Mouse (Mus musculus): ENCODE data around the gene Kazald1.
A peak's percentile ranks its signal among the peaks of the same experiment; 100 is the strongest.

The Kazald1 gene

DNA sequence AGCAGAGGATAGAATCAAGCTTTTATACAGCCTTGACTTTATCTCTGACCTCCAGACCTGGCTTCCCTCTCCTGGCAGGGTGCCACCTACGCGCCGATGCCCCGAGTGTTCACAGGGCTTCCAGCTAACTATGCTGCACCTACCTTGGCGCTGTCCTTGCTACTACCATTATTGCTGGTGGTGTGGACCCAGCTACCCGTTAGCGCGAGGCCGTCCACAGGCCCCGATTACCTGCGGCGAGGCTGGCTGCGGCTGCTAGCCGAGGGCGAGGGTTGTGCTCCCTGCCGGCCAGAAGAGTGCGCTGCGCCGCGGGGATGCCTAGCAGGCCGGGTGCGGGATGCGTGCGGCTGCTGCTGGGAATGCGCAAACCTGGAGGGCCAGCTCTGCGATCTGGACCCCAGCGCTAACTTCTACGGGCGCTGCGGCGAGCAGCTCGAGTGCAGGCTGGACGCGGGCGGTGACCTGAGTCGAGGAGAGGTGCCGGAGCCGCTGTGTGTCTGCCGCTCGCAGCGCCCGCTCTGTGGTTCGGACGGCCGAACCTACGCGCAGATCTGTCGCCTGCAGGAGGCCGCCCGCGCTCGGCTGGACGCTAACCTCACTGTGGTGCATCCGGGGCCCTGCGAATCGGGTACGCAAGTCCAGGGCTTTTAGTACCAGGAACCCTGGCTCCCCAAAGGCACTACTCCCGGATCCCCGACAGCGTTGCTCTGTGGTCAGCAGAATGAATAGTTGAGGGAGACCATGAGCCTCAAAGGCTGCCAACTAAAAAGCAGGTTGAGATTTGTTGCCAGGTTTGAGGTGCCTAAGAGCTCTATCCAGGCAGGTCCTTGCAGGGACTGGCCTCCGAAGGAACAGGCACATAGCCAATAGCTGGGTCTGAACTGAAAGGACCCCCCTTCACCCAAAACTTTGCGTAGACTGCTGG is 1.8 kb downstream of the Kazald1 start:
- DNase-seq (ENCODE audit: low spot score in 2 of 2): no peak

DNA sequence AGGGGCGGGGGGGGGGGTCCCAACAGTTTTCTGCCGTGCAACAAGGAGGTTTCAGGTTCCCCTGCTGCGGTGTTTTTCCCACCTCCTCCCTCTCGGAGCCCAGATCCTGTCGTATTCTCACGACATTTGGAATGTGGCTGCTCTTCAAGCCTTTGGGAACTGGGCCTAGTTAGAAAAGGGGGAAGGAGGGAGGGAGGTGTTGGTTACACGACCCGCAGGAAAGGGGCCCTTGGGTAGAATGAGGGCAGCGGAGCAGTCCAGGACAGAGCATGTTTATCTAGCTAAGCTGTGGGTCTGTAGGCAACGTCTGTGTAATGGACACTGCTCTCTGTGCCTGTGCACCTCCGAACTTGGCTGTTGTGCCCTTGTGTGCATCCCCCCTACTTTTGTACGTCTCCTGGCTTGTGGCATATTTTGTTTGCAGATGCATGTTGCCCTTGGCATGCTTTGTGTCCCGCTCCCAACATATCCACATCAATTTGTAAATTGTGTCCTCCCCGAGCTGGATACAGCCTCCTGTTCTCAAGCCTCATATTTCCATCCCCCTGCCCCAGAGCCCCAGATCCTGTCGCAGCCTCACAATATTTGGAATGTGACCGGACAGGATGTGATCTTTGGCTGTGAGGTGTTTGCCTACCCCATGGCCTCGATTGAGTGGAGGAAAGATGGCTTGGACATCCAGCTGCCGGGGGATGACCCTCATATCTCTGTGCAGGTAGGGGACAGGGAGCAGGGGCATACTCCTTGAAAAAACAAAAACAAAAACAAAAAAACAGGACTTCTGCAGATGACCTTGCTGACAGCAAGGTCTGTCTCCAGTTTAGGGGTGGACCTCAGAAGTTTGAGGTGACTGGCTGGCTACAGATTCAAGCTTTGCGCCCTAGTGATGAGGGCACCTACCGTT is 3.0 kb downstream of the Kazald1 start:
- DNase-seq (ENCODE audit: low spot score in 2 of 2): no peak

DNA sequence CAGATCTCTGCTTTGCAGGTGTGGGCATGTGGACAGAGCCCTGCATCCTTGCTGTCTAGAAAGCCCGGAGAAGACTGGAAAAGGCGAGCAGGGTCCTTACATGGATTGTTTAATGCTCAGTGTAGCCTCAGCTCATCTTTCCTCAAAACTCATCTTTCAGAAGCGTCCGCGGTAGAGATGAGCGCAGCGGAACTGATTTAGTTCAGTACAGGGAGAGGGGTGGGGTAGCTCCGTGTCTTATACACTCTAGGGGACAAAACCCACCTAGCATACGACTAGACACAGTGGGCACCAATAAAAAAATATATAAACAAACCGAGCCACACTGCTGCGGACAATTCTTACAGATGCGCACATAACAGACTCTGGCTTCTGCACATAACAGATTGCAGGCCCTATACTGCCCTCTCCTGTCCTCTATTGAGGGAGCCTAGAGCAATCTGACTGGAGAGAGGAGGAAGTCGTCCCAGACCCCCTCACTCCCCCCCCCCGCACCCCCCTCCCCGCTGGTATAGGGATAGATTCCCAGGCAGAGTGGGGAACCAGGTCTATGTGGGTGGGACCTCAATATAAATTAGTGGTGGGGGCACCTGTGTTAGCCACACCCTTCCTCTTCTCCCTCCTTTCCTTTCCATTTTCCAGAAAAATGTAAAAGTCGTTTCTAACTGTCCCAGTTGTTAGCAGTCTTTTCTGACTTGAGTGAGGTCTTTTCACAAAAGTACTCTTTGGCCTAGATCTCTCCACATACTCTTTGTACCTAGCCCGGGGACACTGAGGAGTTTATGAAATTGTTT is 4.1 kb downstream of the Kazald1 start:
- DNase-seq (ENCODE audit: low spot score in 2 of 2): no peak

DNA sequence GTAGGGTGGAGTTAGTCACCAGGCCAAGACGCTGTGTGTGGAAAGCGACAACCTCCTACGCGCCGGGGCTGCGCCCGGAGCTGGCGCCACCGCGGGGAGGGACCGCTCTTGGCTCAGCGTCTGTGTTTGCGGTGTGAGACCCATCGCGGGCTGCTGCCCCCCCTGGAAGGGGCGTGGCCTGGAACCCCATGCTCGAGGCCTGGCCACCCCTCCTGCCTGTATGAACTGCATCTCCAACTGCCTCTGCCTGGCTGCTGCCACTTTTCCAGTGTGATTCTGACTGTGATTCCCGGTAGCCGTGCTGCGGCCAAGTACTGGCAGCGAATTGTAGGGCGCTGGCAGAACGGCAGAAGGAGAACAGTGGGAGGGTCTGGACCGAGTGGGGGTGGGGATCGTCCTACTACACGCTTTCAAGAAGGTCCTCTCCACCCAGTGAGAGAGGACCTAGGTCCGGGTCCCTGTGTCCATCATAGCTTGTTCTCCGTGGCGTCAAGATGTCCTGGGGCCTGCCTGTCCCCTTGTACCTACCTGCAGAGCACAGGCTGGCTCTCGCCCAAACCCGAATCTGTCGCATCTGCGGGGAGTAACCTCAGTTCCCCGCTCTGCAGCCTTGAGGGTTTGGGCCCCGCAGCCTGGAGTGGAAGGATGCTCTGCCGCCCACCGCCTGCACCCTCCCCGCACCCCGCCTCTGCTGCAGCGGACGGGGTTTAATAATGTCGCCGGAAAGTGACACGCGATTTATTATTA is 4.9 kb downstream of the Kazald1 start:
- DNase-seq (ENCODE audit: low spot score in 2 of 2): no peak

DNA sequence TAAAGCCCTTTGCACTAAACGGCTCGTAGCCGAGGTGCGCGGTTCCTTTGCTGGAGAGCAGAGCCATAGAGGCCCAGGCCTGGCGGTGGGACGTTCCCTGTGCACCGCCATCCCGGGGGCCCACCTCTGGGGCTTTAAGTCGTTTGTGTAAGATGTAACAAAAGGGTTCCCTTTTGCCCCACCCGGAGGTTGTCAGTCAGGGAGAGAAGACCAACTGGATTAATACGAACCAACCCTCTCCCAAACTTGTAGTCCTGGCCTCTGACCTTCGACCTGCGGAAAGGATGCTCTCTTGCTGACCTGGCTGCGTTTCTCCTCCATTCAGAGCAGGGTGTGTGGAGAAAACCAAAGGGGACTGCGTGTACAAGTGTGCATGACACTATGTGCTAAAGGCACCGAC is 5.7 kb downstream of the Kazald1 start:
- no peak for DNase-seq (ENCODE audit: low spot score in 2 of 2)

DNA sequence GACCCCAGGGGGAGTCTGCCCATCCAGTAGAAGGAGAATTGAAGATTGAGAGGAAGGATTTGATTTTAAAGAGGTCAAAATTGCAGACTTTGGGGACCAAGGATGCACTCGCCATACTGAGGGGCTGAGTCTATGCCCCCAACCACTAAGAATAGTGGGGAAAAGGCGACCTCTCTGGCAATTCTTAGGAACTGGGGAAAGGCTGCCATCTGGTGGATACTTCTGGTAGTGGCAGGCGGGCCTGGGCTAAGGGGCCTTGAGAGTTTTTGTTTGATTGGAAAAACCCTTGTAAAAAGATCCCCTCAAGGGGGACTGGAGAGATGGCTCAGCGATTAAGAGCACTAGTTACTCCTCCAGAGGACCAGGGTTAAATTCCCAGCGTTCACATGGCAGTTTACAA is 6.2 kb downstream of the Kazald1 start:
- DNase-seq (ENCODE audit: low spot score in 2 of 2): peak in 1 of 2 experiments; percentile 58

DNA sequence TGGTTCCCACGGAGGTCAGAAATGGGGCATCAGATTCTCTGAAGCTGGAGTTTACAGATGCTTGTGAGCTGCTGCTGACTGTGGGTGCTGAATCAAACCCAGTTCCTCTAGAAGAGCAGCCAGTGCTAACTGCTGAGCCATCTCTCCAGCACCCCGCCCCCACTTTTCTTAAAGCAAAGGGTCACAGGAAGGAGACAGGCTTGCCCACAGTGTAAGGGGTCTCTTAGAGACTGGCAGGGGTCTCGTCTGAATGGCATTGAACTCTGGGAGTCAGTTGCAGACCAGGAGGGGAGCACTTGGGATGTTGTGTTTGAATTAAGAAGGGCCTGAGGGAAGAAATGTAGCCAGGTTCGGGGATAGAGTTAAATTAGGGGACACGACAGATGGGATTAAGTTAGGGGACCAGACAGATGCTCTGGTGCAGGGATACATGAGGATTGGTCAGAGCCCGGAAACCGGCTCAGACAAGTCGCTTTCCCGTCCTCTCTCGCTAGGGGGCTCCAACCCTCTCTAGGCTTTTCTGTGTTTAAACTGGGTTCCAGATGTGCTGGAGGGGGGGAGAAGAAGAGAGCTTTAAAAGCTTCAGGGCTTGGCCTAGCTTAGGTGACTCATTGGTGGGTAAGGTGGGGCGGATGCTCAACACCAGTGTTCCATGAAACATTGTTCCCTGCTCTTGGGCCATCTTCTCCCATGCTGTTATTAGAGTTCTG is 7.0 kb downstream of the Kazald1 start:
- DNase-seq (ENCODE audit: low spot score in 2 of 2): no peak

DNA sequence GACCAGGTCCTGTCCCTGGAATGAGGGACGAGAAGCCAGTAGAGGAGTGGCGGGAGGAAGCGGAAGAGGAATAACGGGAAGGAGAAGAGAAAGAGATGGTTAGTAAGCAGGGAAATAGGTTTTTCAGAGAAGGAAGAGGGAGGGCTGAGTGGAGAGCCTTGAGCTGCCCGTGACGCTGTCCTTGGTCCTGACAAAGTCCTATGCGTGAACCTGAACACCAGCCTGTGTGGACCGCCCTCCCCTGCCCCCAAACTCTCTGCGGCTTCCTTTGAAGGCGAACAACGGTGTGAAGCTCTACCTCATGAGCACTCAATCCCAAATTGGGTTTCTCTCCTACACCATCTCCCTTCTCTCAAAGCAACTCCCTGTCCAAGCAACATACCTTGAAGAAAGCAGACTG is 22.8 kb downstream of the Kazald1 start:
- DNase-seq (ENCODE audit: low spot score in 2 of 2): no peak

DNA sequence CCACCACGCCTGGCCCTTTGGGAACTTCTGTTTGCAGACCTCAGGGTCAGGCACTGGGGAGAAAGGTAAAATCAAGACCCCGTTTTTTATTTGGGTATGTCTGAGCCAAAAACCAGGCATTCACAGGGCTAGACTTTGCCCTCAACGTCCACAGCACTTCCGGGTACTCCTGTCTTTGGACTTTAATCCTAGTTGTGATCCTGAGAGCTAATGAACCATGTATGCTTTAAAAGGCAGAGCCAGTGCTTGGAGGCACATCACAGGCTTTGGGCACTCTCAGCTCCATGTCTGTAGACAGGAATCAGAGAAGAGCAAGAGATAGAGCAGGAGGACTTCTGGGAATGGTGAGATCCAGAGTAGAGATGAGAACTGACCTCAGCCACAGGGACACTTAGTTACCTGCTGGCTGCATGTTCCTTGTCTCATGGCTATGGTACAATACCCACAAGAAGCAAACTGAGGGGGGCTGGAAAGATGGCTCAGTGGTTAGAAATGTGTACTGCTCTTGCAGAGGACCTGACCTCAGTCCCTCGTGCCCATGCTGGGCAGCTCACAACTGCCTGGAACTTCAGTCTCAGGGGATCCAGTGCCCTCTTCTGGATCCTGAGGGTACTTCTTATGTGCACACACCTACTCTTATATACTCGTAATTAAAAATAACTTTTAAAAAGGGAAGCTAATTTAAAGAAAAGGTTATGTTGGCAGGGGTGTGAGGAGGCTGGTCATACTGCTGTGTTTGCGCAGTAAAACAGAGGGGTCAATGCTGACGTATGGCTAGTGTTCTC is 25.6 kb downstream of the Kazald1 start:
- DNase-seq (ENCODE audit: low spot score in 2 of 2): no peak

DNA sequence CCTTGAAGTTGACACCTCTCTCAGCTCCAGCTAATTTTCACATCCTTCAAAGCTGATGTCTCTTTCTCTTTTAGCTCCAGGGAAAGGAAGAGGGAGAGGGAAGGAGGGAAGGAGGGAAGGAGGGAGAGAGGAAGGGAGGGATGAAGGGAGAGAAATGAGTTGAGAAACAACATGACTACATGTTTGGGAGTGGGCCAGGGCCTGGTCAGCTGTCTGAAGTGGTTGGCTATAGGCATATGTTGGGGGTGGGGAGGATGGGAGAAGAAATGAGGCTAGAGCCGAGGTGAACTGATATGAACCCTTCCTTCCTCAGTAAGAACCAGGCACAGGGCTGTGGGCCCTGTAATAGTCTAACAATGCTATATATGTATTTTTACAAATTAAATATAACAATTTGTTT is 30.6 kb downstream of the Kazald1 start:
- DNase-seq (ENCODE audit: low spot score in 2 of 2): no peak

DNA sequence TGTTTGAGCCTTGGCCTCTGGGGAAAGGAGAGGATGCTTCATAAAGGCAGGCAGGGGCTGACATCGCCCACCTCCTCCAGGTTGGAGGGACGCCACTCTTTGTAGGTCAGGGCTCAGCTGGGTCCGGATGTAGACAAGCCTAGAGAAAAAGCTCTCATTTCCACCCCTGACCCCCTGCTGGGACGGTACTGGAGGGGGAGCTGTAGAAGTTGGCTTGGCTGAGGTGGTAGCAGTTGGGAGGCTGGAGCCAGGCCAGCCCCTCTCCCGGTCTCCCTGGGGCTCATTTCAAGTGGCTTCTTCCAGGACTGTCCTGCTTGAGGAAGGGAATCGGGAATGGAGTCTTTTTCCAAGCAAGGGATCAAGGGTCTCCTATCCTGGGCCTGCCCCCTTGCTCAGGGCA is 31.6 kb downstream of the Kazald1 start:
- no peak for DNase-seq (ENCODE audit: low spot score in 2 of 2)

DNA sequence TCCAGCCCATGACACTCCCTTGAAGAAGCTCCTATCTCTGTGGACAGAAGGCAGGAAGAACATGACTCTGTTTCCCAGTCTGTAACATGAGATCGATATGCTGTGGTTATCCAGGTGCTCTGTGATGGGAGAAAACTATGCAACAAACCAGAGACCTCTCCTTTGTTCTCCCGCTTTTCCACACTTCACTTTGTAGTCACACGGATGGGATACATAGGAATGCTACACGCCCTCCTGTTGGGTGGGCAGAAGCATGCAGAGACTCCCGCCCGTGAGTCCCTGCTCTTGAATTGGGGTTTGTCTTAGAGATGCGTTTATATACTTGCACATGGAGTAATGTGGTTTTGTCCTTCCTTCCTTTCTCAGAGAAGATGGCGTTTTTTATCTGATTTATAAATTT is 35.6 kb downstream of the Kazald1 start:
- no peak for DNase-seq (ENCODE audit: low spot score in 2 of 2)

DNA sequence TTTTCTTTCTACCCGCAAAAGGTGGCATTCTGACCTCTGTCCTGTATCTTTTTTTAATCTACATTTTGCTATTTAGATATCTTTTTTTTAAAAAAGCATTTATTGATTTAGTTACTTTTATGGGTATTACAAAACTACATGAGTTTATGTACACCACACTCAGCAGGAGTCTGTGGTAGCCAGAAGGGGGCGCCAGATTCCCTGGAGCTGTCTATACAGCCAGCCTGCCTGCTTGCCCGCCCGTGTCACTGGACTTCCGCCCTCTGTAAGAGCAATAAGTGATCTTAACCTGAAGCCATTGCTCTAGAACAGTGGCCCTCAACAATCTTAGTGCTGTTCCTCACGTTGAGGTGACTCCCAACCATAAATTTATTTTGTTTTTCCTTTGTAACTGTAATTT is 37.4 kb downstream of the Kazald1 start:
- no peak for DNase-seq (ENCODE audit: low spot score in 2 of 2)

DNA sequence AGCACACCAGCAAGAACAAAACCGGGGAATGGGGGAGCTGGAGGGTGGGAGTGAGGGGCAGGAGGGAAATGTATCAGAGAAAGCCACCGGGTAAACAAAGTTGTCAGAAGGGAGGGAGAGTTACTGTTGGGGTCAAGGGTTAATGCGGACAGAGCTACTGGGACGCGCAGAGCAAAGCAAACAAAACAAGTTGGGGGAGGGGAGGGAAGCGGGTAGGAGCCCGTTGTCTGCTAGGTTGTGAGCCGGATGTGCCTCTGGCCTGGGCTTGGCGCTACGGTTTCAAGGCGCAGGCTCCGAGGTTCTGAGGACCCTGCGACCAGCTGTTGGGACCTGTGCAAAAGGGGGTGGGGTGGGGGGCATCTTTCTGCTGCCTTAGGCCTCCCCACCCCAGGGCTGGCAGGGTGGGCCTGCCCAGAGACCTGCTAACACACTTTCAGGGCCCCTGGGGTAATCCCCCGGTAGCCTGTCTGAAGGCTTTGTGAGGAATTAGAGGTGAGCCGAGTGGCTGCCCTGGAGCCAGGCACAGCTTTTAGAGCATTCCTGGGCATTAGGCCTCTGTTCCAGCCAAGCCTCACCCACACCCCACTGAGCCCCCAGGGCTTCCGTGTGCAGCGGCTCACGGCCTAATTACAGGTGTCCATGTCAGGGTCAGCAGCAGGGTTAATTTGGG is 38.9 kb downstream of the Kazald1 start:
- DNase-seq (ENCODE audit: low spot score in 2 of 2): no peak

DNA sequence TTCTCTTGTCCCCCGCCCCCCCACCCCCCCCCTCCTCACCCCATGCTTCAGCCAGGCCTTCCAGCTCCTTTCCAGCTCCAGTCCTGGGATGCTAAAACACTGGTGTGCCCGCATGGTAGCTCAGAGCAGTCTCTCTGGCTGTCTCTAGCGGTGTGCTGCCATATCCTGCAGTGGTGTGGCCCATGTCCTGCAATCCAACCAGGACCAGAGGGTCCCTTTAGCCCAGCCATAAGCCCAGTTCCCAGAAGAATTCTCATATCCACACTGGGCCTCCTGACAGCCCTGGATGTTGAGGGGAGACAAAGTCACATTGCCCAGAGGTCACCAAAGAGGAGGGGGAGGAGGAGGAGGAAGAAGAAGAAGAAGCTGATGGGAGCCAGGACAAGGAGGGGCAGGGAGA is 39.7 kb downstream of the Kazald1 start:
- DNase-seq (ENCODE audit: low spot score in 2 of 2): no peak

DNA sequence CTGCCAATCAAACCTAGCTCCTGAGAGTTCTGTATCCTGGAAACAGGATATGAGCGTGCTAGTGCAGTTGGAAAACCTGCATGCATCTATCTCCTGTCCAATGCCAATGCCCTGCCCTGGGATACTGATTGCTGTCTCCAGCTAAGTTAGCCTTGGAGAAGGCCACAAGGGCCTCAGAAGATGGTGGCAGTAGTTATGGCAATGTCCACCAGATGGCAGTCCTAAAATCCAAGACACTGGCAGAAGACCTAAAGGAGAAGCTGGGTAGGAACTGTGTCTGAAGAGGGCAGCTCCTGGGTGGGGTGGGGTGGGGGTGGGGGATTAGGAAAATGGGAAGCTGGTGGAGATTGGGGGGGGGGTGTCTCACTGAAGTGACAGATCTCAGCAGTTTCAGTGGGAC is 41.8 kb downstream of the Kazald1 start:
- DNase-seq (ENCODE audit: low spot score in 2 of 2): peak in 1 of 2 experiments; percentile 23

All from frontal cortex, postnatal 14 days (tissue).